Mouse (Mus musculus) T-helper 17 cell (primary cell): ENCODE results near the gene Rem1.

ENCODE experiments used
- in situ Hi-C, 2 experiments: fragments of 300-600 bp; cut with MboI, MseI; formaldehyde crosslinking; loops; 1 replicate in 1 of 2; 2 replicates in 1 of 2; pipeline ENCODE4 v1.15.1; 2025; ENCODE audit warnings: high pct_unique_total_duplicates in 2 of 2

The Rem1 gene

DNA sequence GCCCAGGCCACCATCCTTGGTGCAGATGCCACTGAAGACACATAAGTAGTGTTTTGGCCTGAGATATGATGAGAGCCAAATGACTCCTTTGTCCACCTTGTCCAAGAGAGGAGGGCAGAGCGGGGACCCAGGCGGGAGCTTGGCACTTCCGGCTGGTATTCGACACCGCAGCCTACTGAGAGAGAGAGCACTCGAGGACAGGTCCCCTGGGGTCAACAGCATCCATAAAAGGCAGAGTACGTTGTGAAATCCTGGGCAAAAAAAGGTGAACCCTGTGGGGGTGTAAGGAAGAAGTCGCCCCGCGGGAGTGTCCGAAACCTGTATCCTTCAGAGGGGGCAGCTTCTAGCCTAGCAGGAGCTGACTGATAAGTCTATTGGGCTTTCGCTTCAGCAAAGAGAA is 45.4 kb downstream of the Rem1 start:
- in situ Hi-C loops, result no loop called here

GRCm38 (mm10) chr2:152674148-152674547 is 47.4 kb downstream of the Rem1 start:
- in situ Hi-C loops, result no loop called here

- in situ Hi-C loops, result no loop called here
Measured at GRCm38 (mm10) chr2:152675252-152675791, 48.6 kb downstream of the Rem1 start.

DNA sequence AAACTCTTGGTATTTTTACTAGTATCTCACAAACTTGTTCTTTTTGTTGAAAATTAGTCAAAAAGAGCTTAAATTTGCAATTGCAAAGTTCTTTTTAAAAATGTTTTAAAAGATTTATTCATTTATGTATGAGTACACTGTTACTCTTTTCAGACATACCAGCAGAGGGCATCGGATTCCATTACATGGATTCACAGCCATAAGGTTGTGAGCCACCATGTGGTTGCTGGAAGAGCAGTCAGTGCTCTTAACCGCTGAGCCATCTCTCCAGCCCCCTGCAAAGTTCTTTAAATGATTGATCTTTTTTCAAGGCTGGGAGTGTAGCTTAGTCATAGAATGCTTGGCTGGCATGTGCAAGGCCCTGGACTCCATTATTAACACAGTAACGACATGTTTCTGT is 51.6 kb downstream of the Rem1 start:
- in situ Hi-C loops, result no loop called here

- in situ Hi-C loops, result no loop called here
Measured at GRCm38 (mm10) chr2:152678925-152679324, 52.2 kb downstream of the Rem1 start.

DNA sequence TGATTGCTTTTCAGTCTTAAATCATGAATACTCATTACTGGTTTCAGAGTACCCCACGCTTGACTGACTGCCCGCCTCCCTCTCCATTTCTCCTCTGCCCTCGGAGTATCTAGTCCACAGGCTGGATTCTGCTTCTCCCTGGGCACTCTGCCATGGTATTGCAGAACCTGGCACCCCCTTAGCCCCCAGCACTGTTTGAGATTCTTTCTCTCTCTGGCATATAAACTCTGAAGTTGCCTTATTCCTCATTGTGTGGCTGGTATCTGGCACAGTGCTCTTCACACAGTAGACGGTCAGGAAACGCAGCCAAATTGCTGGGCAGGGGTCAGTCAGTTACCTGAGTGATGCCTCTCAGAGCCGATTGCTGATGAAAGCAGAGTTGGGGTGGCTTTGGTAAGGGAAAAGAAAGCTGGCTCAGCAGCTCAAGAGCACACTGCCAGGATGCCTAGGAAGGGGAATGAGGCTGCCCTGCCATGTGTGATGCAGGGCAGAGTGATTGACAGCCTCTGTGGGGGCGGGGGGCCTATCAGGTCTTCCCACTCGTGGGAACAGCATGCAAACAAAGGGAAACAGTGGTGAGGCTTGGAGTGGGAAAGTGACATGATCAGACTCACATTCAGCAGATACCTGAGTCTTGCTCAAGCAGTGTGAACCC is 53.1 kb downstream of the Rem1 start:
- in situ Hi-C loops, result no loop called here

GRCm38 (mm10) chr2:152683086-152683485 is 56.3 kb downstream of the Rem1 start:
- in situ Hi-C loops, result no loop called here
